Mouse (Mus musculus): Measurements from ENCODE around the gene Gcnt2.

- TF ChIP-seq CTCF (IDR thresholded peaks at IDR 0.05; ENCODE audit: control insufficient read depth, insufficient read depth, insufficient read length) (no peak), USF1 (IDR thresholded peaks at IDR 0.05; ENCODE audit: low read depth) (no peak), MYOD1 (IDR thresholded peaks at IDR 0.05; ENCODE audit: control insufficient read depth, insufficient read length, low read depth) (no peak), MAX (IDR thresholded peaks at IDR 0.05) (no peak)
These were observed 83.5 kb downstream of the Gcnt2 start for GRCm38 (mm10) chr13:40943066-40943465.
